Mouse (Mus musculus) left cerebral cortex, postnatal 25 days (tissue): Measurements from ENCODE around the gene Kctd19. TPM values are rescaled to one million over a fixed set of nuclear protein-coding genes. Genes with fewer than 3 reads are reported as not detected.
A peak's percentile ranks its signal among the peaks of the same experiment; 100 is the strongest.

Source experiments
- DNase-seq, 2 experiments: peaks; one replicate each; pipeline ENCODE4 v3.0.0; 2022; ENCODE audit warnings: low spot score in 2 of 2, mixed read lengths in 1 of 2
- intact Hi-C: fragments of 180-260 bp; cut with DNase I; formaldehyde crosslinking; loops from one replicate; pipeline ENCODE4 v1.15.1; 2025
- total RNA-seq, 2 experiments: library from RNA; stranded (reverse); gene quantifications; 2 replicates each; pipeline ENCODE4 v1.2.3; 2021

Gene Kctd19
- not detected for total RNA-seq

DNA sequence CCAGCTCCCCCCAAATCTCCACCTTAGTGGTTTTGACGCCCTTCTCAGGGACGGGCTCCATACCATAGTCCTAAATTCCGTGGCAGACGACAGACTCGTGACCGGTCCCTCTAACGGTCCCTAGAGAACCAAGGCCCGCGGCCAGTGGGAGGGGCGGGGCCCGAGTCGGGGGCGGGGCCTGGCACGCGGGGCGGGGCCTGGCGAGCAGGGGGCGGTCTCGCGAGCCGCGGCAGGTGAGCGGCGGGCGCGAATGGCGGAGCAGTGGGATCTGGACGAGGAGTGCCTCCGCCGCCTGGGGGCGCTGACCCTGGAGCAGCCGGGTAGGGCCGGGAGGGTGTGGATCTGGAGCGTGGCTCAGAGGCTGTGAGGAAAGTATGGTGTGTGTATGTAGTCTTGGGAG lies at the start of gene Kctd19, which contains the start of gene Lrrc36:
Gene Kctd19, minus strand, starts transcription at position 112 of the 400 bp plus-strand sequence.
Gene Lrrc36, plus strand, starts transcription at position 181 of the 400 bp plus-strand sequence.
- no peak for DNase-seq
- intact Hi-C loops = no loop called here

DNA sequence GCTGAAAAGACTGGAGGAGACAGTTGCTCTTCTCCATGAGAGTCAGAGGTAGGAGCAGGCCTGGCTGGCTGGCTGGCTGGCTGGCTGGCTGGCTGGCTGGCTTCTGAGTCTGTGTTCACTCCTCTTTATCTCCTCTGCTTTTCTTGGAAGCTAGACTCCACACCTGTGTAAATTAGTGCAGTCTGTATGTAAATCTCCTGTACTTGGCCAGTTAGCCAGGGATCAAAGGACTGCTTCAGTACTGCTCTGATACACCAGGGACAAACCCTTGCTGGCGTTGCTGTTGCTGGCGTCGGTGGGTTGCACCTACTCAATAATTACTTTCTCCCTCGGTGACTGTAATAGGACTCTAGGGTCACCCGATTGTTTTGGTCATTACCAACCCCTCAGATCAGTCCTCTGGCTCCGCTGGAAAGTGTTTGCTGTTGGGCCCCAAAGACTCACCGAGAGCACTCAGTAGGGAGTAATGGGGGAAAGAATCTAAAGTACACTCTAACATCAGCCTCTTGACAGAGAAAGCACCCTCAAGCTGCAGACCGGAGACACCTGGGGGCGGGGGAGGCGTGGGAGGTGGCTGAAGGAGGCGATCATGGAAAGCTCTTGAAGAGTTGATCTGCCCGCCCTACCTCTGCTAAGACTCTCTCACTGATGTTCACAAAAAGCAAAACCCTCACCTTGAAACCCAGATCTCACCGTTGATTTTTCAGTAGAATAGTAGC lies 47.9 kb upstream of the Kctd19 start:
- no peak for DNase-seq

DNA sequence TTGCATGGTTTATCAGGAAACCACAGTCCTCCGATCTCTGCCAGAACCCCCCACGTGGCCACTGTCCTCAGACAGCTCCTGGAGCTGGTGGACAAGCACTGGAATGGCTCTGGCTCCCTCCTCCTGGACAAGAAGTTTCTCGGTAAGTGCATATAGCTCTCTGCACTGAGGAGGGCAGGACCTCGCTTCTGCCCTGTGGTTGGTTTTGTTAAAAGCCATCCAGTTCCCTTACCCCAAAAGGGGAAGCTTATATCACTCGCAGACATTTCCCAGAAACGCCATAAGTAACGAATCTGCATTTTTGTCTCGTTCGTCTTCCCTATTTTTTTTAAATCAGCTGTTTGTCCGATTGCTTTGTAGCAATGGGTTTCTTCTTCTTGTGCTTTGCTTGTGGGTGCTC lies 41.9 kb upstream of the Kctd19 start:
- no peak for DNase-seq
- intact Hi-C loops = no loop called here

More for the DNA sequence above, 47.9 kb upstream of the Kctd19 start:
- intact Hi-C loops = no loop called here

DNA sequence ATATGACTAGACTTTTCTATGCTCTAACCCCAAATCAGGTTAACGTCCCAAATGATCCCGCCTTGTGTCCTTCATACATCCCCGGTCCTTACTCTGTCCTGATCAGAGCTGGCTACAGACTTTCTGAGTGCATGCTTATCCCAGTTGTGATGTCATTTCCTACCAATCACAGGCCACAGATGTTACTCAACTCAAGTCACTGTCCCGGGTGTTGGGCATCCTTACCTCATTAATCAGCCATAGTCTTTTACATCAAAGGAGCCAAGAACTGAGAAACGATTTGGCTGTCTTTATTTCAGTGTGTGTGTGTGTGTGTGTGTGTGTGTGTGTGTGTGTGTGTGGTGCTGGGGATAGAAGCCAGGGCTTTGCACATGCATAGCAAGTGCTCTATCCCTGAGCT lies 40.8 kb upstream of the Kctd19 start:
- intact Hi-C loops = no loop called here
- DNase-seq = no peak

DNA sequence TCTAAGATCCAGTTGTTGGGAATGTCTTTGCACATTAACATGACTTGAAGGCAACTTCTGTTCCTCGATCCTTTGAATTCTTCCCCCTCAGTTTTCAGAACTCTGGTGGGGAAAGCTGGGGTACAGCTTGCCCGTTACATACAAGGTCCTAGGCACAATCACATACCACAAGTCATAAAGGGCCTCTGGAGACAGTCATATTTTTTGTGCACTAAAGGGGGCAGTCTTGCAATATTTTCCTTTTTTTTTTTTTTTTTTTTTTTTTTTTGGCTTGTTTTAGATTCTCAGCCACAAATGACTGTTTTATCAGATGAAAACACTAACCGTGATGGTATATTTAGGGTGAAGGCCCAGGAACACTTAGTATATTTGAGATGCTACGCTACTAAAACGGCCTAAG lies 40.0 kb upstream of the Kctd19 start:
- intact Hi-C loops = no loop called here

DNA sequence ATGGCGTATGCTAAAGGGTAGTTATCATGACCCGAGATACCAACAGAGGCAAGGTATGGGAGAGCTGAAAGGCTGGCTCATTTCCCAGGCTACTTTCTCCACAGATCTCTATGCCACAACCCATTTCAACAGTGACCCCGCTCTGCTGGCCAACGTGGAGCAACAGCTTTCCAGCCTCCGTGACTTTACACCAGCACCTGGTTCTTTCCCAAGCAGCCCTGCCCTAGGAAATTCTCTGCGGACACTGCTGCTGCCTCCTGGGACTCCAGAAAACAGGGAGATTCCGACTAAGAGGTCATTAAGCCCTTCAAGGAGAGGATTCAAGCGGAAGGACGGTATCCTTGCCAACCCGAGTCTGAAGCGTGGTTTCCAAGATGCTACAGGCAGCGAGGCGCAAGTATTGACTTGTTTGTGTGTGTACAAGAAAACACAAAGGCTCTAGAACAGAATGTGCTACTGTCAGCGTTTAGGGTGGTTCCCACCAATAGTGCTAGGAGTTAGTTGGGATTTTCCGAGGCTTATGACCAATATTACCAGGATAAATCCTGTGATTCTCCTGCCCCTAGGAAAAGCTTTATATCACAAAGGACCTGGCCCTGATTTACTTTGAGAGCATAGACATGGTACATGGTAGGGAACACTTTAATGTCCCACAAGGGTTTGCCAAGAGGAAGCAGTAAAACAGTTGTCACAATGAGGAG lies 38.8 kb upstream of the Kctd19 start:
- intact Hi-C loops = no loop called here
- no peak for DNase-seq

More for the DNA sequence above, 40.0 kb upstream of the Kctd19 start:
- DNase-seq = no peak

DNA sequence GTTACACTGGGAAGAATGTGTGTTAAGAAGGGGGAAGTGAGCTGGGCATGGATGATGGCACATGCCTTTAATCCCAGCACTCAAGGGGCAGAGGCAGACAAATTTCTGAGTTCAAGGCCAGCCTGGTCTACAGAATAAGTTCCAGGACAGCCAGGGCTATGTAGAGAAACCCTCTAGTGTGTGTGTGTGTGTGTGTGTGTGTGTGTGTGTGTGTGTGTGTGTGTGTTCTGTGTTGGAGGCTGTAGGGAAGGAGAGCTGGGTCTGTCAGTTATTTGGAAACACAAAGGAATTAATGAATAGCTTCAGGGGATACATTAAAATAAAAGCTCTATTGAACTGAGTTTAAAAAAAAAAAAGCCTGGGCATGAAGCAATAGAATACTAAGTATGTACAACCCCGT lies 37.7 kb upstream of the Kctd19 start:
- intact Hi-C loops = no loop called here
- no peak for DNase-seq

DNA sequence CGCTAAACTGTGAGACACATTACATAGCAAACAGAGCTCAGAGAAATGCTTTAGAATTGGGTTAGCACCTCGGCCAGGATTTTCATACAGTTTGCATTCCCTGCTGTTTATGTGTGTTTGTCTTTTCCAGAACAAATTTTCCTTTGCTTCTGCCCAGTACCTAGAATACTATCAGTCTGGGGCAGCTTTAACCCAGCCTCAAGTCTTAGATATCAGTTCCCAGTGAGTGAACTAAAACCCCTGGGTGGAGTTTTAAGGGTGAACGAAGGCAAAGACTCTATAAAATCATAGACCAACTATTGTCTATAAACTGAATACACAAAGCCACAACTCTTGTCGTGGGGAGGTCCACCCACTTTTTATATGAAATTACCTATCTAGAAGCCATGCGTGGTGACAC lies 35.3 kb upstream of the Kctd19 start:
- no peak for DNase-seq
- intact Hi-C loops = no loop called here

DNA sequence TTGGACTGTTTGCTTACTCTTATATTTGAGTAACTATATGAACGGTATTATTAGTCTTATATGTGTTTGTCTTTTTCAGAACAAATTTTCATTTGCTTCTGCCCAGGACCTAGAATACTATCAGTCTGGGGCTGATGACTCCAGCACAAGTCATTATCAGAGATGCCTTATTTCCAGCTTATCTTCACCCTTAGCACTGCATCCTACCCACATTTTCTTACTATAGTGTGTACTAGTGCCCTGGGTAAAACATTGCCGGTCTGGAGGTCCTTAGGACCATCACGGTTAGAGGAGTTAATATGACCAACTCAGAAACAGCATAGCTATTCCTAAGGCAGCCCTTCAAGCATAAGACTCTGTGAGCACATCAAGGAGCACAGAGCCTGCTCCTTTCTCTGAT lies 34.9 kb upstream of the Kctd19 start:
- intact Hi-C loops = no loop called here
- DNase-seq = no peak

DNA sequence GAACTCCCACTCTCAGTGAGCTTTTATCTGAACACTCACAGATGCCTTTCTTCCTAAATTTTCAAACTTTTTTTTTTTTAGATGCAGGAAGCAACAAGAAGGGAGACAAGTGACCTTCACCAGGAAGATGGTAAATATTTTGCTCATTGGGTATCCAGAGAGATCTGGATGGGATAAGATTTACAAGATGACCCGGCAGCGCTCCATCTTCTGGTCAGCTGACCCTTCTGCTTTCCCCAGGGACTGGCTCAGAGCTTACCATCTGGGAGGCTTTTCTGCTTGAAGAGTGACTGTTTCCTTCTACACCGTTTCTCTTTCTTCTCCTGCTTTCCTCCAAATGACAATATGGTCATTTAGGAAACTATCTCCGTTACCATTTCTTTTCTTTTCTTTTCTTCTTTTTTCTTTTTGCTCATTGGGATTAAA lies 32.8 kb upstream of the Kctd19 start:
- intact Hi-C loops = no loop called here
- no peak for DNase-seq

DNA sequence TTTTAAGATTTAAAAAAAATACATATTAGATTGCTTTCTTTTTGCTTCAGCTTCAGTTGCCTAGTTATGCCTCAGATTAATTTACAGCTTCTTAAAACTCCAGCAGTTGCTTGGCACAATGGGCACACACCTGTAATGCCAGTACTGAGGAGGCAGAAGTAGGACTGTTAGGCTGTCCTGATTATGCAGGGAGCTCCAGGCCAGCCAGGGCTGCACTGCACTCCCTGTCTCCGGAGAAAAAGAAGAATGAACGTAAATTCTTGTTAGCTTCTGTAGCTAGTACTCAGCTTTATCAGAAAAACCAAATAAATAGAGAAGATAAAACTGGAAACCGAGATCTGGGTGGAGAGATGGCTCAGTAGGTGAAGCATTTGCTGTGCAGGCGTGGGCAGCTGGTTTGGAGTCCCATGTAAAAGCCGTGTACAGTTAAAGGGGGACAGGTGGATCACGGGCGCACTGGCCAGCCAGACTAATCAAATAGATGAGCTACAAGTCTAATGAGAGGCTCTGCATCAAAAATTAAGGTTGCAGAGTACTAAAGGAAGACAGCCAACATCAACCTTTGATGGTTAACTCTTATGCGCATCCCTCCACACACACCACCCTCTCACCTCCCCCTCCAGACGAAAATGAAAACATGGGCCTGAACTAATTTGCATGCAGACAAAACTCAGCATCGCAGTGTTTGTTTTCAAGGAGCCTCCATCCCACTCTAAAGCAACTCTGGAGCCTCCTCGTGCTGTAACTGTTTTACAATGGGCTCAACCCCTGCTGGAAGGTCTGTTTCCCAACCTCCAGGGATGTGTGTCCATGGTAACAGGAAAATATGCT lies 32.2 kb upstream of the Kctd19 start:
- intact Hi-C loops = no loop called here
- DNase-seq = peak; percentile 26 to 66

DNA sequence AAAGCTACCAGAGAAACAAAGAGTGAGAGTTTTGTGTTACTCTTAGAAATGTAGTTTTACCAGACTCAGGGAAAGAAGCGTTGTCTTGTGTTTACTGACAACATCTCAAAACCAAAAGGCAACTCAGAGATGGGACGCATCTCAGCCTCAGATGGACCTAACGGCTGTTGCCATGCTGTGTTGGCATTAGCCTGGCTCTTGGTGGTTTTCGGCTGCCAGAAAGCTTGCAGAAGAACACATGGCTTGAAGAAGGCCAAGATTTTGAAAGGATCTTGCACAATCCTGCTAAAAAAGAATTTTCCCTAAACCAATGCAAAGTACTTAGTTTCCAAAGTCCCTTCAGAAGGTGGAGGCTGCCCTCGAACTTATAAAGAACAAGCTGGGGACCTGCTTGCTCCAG lies 29.4 kb upstream of the Kctd19 start:
- intact Hi-C loops = no loop called here
- no peak for DNase-seq

DNA sequence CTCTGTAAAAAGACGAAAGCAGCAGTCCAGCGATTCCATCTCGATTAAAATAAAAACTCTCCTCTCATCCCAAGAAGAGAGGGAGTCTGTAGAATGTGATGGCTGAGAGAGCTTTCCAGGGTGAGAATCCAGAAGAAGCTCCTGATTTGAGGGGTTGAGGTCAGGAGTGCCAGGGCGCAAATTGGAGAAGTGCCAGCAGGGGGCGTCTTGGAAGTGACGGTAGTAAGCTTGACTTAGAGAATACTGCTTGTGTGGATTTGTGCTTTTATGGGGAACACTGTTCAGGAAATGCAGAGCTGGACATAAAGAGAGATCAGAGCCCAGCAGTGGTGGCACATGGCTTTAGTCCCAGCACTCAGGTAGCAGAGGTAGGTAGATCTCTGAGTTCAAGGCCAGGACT lies 28.1 kb upstream of the Kctd19 start:
- intact Hi-C loops = no loop called here
- no peak for DNase-seq

DNA sequence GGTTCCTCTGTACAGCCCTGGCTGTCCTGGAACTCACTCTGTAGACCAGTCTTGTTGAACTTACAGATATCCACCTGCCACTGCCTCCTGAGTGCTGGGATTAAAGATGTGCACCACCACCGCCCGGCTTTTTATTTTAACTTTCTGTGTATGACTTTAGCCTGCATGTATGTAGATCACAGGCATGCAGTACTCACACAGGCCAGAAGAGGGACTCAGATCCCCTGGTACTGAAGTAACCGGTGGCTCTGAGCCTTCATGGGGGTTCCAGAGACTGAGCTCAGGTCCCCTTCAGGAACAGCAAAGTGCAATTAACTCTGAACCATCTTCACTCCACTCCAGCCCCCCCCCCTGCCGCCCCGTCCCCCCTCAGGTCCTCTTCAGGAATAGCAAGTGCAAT lies 25.6 kb upstream of the Kctd19 start:
- intact Hi-C loops = no loop called here
- no peak for DNase-seq

DNA sequence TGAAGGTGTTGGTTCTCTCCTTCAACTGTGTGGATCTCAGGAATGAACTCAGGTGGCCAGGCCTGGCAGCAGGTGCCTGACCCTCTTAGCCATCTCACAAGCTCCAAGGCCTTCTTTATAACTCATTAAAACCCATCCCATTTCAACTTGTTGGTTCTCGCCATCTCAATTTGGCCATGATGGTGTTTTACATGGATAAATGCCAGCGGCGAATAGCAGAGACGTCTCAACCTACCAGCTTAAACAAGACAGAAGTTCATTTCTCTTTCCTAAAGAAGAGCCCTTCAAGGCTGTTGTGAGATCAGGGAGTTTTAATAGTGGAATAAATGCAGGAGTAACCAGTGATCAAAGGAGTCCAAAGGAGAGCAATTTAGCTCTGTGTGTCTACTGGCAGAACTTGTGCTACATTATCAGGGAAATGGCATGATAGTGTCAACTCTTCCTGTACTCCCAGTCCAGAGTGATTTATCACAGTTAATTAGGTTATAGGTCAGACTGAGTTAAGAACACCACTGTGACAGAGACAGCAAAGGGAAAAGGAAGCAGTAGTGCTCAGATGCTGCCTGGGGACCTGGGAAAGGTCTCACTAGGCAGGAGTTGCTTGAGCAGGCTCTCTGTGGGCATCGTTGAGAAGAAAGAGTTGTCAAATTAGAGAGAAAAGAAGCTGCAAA lies 23.9 kb upstream of the Kctd19 start:
- intact Hi-C loops = no loop called here
- no peak for DNase-seq

DNA sequence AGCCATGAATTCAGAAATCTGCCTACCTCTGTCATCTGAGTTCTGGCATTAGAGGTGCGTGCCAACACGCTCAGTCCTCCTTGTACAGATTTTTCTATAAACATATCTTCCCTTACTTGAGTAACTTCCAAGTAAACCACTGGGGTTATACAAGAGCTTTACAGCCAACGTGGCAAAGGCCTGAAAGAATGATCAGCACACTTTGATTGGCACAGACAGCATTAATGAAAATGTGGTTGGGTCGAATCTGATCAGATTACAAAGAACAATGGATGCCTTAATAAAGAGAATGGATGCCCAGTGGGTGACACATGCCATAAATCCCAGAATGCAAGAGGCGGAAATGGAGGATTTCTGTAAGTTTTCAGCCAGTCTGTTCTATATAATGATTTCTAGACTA lies 22.9 kb upstream of the Kctd19 start:
- intact Hi-C loops = no loop called here
- DNase-seq = no peak

DNA sequence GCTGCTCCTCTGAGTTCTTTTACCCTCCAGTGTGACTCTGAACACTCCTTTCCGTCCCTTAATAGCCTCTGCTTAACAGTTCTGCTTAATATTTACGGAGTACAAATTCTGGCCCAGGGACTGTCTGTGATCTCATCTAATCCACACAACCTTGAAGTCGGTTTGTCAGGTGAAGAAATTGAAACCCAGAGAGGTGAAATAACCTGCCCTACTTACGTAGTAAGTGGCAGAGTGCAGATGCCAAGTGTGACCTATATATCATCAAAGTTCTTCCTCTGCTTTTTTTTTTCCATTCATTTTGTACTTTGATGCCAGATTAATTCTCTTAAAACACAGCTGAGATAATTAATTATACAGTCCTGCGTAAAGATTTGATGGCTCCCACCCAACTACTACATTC lies 20.8 kb upstream of the Kctd19 start:
- no peak for DNase-seq
- intact Hi-C loops = no loop called here

DNA sequence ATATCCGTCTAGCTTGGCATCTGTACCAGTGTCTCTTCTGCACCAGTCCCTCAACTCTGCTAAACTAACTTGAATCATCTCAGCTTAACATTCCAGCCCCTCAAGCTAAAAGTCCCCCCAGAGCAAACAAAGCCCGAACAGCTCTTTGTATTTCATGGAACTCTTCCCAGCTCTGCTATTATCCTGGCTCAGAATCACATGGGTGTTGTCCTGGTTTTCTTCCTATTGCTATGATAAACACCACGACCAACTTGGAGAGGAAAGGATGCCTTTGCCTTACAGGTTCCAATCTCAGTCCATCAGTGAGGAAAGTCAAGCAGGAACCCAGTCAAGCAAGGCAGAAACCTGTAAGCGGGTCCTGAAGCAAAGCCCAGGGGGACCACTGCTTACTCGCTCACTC lies 20.2 kb upstream of the Kctd19 start:
- intact Hi-C loops = no loop called here
- no peak for DNase-seq

DNA sequence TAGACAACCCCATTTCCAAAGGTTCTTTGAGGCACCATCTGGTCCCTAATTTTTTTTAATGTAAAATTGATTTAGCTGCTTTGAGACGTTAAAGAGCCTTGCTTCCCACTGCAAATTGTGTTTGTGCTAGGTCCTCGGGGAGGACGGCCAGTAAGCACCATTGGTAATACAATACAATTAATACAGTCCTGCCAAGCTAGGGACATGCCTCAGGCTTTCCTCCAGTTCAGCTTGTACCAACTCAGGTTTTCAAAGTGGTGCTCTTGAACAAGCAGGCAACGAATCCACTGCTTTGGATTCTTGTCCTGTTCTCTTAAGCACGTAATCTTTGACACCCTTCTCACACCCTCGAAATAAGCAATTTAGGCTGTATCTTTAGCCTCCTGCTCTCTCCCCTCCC lies 19.7 kb upstream of the Kctd19 start:
- DNase-seq = no peak
- intact Hi-C loops = no loop called here
